Mouse (Mus musculus) inflammation-experienced regulatory T-cells, adult 6 months (primary cell): Measurements from ENCODE around the gene Spout1. TPM values are rescaled to one million over a fixed set of nuclear protein-coding genes. Genes with fewer than 3 reads are reported as not detected.

Experiments used
- ATAC-seq: one replicate; pipeline ENCODE4 v1.8.0; 2017
- polyA plus RNA-seq, 3 experiments: library from polyadenylated mRNA; unstranded; fragments of 100-300 nt; shearing (Covaris generic); gene quantifications; one replicate each; pipeline ENCODE4 v1.2.1; 2017

The Spout1 gene
- polyA plus RNA-seq, 3 experiments from 2014 or later = 22.8 to 37.1 (median 34.9) TPM

DNA sequence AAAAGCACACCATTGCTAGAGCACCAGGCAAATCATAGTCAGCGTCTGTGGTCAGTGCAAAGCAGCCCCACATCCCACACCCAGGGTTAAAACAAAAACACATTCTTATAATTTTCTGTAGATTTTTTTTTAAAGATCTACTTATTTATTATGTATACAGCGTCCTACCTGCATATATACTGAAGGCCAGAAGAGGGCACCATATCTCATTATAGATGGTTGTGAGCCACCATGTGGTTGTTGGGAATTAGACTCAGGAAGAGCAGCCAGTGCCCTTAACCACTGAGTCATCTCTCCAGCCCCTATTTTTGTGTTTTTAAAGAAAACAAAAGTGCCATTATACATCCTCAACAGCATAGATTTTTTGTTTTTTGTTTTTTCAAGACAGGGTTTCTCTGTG is 49.5 kb downstream of the Spout1 start:
- no peak for ATAC-seq

DNA sequence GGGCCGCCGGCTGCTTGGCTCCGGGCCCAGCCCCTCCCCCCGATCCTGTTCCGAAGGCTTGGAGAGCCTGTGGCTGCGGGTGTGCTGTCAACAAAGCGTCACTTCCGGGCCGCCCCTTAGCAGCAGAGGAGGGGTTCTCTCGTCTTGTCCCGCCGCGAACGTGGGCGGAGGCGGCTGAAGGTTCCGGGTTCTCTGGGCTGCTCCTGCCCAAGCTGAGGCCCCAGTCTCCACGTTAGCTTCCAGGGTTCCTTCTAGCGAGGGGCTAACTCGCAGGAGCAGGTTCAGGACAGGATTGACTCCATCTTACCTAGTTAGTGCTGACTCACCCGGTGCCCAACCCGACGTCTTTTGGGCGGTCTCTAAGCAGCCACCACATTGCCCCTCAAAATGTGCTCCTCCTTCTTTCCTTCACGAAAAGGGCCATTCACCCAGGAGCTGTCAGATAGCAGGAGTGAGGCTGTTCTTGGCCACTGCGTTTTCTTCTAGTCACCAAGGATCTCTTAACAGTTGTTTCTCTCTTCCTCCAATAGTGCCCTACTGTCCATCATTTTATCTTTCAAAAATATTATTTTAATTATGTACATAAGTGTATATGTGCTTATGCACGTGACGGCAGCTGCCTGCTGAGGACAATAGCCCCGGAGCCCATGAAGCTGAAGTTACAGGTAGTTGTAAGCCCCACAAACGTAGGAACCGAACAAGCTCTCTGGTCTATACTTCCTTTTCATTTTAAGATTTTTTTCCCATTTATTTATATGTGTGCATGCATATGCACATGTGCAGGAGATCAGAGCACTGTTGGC is 53.6 kb downstream of the Spout1 start, which contains the start of gene Zer1:
Gene Zer1 (minus strand): TSS at position 114 of the 803 bp plus-strand sequence.
- ATAC-seq = peak; percentile 80

DNA sequence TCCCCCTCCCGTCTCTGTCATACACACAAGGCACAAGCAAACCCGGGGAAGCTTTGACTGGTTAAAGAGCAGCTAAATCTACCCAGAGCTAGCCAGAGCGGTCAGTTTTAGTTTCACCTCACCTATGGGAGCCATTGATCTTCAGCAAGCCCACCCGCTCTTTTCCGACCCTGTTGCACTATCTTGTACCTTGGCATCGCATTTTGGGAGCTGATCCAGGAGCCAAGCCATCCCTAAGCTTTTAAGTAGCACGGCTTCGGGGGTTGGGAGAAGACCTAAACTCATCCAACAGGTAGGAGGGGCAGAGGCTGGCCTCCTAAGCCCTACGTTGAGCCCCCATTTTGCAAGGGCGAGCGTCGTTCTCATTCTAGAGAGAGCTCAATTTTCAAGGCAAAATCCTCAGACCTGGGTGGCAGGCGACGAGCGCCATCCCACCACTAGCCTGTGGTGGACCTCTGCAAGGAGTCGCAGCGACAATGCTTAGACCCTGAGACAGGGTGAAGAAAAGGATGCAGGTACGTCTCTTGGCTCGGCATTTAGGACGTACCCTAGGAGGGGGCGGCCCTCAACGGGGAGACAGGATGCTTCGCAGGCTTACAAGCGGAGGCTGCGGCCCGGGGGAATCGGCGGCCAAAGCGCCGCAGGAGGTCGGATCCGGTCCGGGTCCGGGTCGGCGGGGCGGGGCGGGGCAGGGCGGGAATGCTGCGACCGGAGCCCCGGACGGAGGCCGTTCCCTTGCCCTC is 54.4 kb downstream of the Spout1 start:
- ATAC-seq = peak; percentile 59

Other genes starting within 250 kb of the Spout1 start
- gene Gle1, start 243.0 kb downstream of the Spout1 start, polyA plus RNA-seq = 10 to 100 TPM; 43.0 to 70.2 (median 66.3) TPM
- gene Sptan1, start 212.9 kb downstream of the Spout1 start, polyA plus RNA-seq = 10 to 100 TPM; 69.9 to 81.0 (median 75.6) TPM
- gene Wdr34, start 129.6 kb downstream of the Spout1 start, polyA plus RNA-seq = 1 to 10 TPM in 2 of 3 experiments, under 1 TPM in 1; 0.59 to 2.1 (median 1.1) TPM
- 100 to 1,000 TPM; 374 to 393 (median 380) TPM for gene Set, start 121.1 kb downstream of the Spout1 start, polyA plus RNA-seq
- under 1 TPM; 0.59 to 0.91 (median 0.71) TPM for gene Pkn3, start 100.8 kb downstream of the Spout1 start, polyA plus RNA-seq
- gene Zdhhc12, start 84.8 kb downstream of the Spout1 start, polyA plus RNA-seq = 10 to 100 TPM; 30.9 to 38.9 (median 31.7) TPM
- gene Zer1, start 53.9 kb downstream of the Spout1 start, polyA plus RNA-seq = 10 to 100 TPM in 2 of 3 experiments, 1 to 10 TPM in 1; 9.1 to 29.1 (median 14.0) TPM
- 1 to 10 TPM; 6.5 to 9.0 (median 8.8) TPM for gene Tbc1d13, start 44.7 kb downstream of the Spout1 start, polyA plus RNA-seq
- gene Endog, start 7.0 kb downstream of the Spout1 start, polyA plus RNA-seq = 1 to 10 TPM; 1.5 to 3.4 (median 3.4) TPM
- gene Kyat1, start 27.4 kb upstream of the Spout1 start, polyA plus RNA-seq = 1 to 10 TPM; 6.0 to 8.8 (median 8.2) TPM
- 10 to 100 TPM; 25.6 to 36.7 (median 33.1) TPM for gene Lrrc8a, start 59.3 kb upstream of the Spout1 start, polyA plus RNA-seq
- under 1 TPM in 2 of 3 experiments, not detected in 1; 0.16 to 0.17 TPM for gene Gm28035, start 62.1 kb upstream of the Spout1 start, polyA plus RNA-seq
- 1 to 10 TPM; 2.5 to 4.8 (median 4.3) TPM for gene Phyhd1, start 87.7 kb upstream of the Spout1 start, polyA plus RNA-seq
- gene Gm28038, start 102.6 kb upstream of the Spout1 start, polyA plus RNA-seq = 1 to 10 TPM in 1 of 3 experiments, not detected in 2; 7.1 TPM
- gene Dolk, start 107.9 kb upstream of the Spout1 start, polyA plus RNA-seq = 10 to 100 TPM; 10.8 to 14.6 (median 10.9) TPM
- gene Nup188, start 107.9 kb upstream of the Spout1 start, polyA plus RNA-seq = 10 to 100 TPM; 26.4 to 30.2 (median 26.9) TPM
- gene Sh3glb2, start 180.9 kb upstream of the Spout1 start, polyA plus RNA-seq = 100 to 1,000 TPM in 1 of 3 experiments, 10 to 100 TPM in 2; 84.8 to 111 (median 97.5) TPM
- gene Miga2, start 185.8 kb upstream of the Spout1 start, polyA plus RNA-seq = 1 to 10 TPM; 3.2 to 5.4 (median 5.3) TPM
- 10 to 100 TPM; 17.5 to 21.0 (median 17.7) TPM for gene Dolpp1, start 213.8 kb upstream of the Spout1 start, polyA plus RNA-seq
- gene Crat, start 237.4 kb upstream of the Spout1 start, polyA plus RNA-seq = 1 to 10 TPM; 1.8 to 2.6 (median 1.9) TPM
- gene Ptpa, start 237.6 kb upstream of the Spout1 start, polyA plus RNA-seq = 10 to 100 TPM; 36.5 to 78.0 (median 49.8) TPM